18 mouse cellular contexts compared by ENCODE assay signal in genomic region chr13:64458181-64458580, GRCm38 (mm10). TPM values are rescaled to one million over a fixed set of nuclear protein-coding genes. Genes with fewer than 3 reads are reported as not detected.
DNase-seq lines count a peak whose midpoint lies in the region; ATAC-seq lines count a peak whose summit lies in the region.
"Had no signal": no experiment of that assay in that cellular context is flagged by ENCODE, and none has a peak within 500 bp of the region (broad histone marks: within the 10 kb centered on the region; RNA-seq: fewer than 3 reads in every experiment).

No protein-coding gene starts in this region.

- no peaks in the 10 kb centered on the region for H3K4me1 ChIP-seq in limb, embryonic 15.5 days
- H3K4me1 ChIP-seq in limb, embryonic 10.5 days = no peaks in the 10 kb centered on the region
- no peaks in the 10 kb centered on the region for H3K4me1 ChIP-seq in hindbrain, embryonic 12.5 days
- H3K4me1 ChIP-seq: forebrain, embryonic 15.5 days; heart, embryonic 13.5 days; stomach, embryonic 15.5 days had no signal

- no peak overlapping the region for H3K9ac ChIP-seq in limb, embryonic 15.5 days
- no peak overlapping the region for H3K9ac ChIP-seq in hindbrain, embryonic 12.5 days
- H3K9ac ChIP-seq: forebrain, embryonic 15.5 days; heart, embryonic 13.5 days; stomach, embryonic 15.5 days had no signal

- H3K4me3 ChIP-seq in limb, embryonic 15.5 days = no peak overlapping the region
- H3K4me3 ChIP-seq in limb, embryonic 10.5 days = no peak overlapping the region
- no peak overlapping the region for H3K4me3 ChIP-seq in hindbrain, embryonic 12.5 days
- H3K4me3 ChIP-seq: forebrain, embryonic 15.5 days; heart, embryonic 13.5 days; stomach, embryonic 15.5 days had no signal

- no peak overlapping the region for H3K27ac ChIP-seq in limb, embryonic 15.5 days
- H3K27ac ChIP-seq in limb, embryonic 10.5 days = no peak overlapping the region
- H3K27ac ChIP-seq in hindbrain, embryonic 12.5 days = no peak overlapping the region
- H3K27ac ChIP-seq: forebrain, embryonic 15.5 days; heart, embryonic 13.5 days; stomach, embryonic 15.5 days had no signal

- H3K9me3 ChIP-seq in limb, embryonic 15.5 days = no peaks in the 10 kb centered on the region
- no peaks in the 10 kb centered on the region for H3K9me3 ChIP-seq in limb, embryonic 10.5 days (replicated peaks)
- H3K9me3 ChIP-seq in hindbrain, embryonic 12.5 days (replicated peaks) = peaks cover 3% of the 10 kb centered on the region; the same call in 1 of the 2 replicates
- H3K9me3 ChIP-seq: forebrain, embryonic 15.5 days; stomach, embryonic 15.5 days had no signal

- no peak for DNase-seq in limb, embryonic 10.5 days (ENCODE audit: low spot score)
- DNase-seq in R1 (ENCODE audit: low read depth, low spot score) = peak; percentile 25
- DNase-seq in cerebellum, adult 9-10 months = peak; percentile 63
- peak; percentile 59 for DNase-seq in gonadal fat pad, adult 2 months (ENCODE audit: low read depth)
- no peak for DNase-seq in thymus, postnatal 0 days (ENCODE audit: low spot score)
- DNase-seq: gastrocnemius, postnatal 36 days; heart, postnatal 36 days; kidney, adult 8-10 months; kidney, postnatal 36 days; thymus, adult 2 months had no signal

- no peaks in the 10 kb centered on the region for H3K36me3 ChIP-seq in limb, embryonic 15.5 days
- no peaks in the 10 kb centered on the region for H3K36me3 ChIP-seq in limb, embryonic 10.5 days
- H3K36me3 ChIP-seq in hindbrain, embryonic 12.5 days = no peaks in the 10 kb centered on the region
- H3K36me3 ChIP-seq: forebrain, embryonic 15.5 days; heart, embryonic 13.5 days; stomach, embryonic 15.5 days had no signal

- no peaks in the 10 kb centered on the region for H3K27me3 ChIP-seq in limb, embryonic 15.5 days
- H3K27me3 ChIP-seq in limb, embryonic 10.5 days (ENCODE audit: low read depth, poor library complexity, severe bottlenecking) = no peaks in the 10 kb centered on the region
- H3K27me3 ChIP-seq in hindbrain, embryonic 12.5 days = no peaks in the 10 kb centered on the region
- H3K27me3 ChIP-seq: forebrain, embryonic 15.5 days; heart, embryonic 13.5 days; stomach, embryonic 15.5 days had no signal

- ATAC-seq in limb, embryonic 15.5 days (ENCODE audit: insufficient number of reproducible peaks, low FRiP score, low TSS enrichment, low read depth) = peak; percentile 55; the same call in 1 of the 2 replicates
- no peak for ATAC-seq in hindbrain, embryonic 12.5 days (ENCODE audit: low FRiP score)
- ATAC-seq: forebrain, embryonic 15.5 days had no signal

- H3K4me2 ChIP-seq in limb, embryonic 15.5 days = no peak overlapping the region
- H3K4me2 ChIP-seq in hindbrain, embryonic 12.5 days (replicated peaks) = no peak overlapping the region
- H3K4me2 ChIP-seq: forebrain, embryonic 15.5 days; heart, embryonic 13.5 days; stomach, embryonic 15.5 days had no signal

- 81% methylated on average over 14 of the region's 14 CpGs for WGBS in limb, embryonic 15.5 days
- WGBS in limb, embryonic 10.5 days = 93% methylated on average over 14 of the region's 14 CpGs
- 90% methylated on average over 14 of the region's 14 CpGs for WGBS in hindbrain, embryonic 12.5 days

RNA-seq across cellular contexts. Expression of gene Cdk20, which starts 26.1 kb away (rescaled TPM):
- 13.7 and 16.8 TPM in 2 replicates for polyA plus RNA-seq in limb, embryonic 15.5 days (2015; fragmentation: Nextera tagmentation; extraction: Ambion mirVana)
- 9.0 and 11.8 TPM in 2 replicates for polyA plus RNA-seq in limb, embryonic 10.5 days (2016; fragmentation: Nextera tagmentation; extraction: Ambion mirVana)
- 12.0 and 14.4 TPM in 2 replicates for polyA plus RNA-seq in gonadal fat pad, adult 2 months (2012; rRNA removed)
- 53.0 and 54.5 TPM in 2 replicates for polyA plus RNA-seq in thymus, postnatal 0 days (2015; fragmentation: Nextera tagmentation; extraction: Ambion mirVana)
- polyA plus RNA-seq in hindbrain, embryonic 12.5 days (2016; fragmentation: Nextera tagmentation; extraction: Ambion mirVana) = 10.7 and 12.7 TPM in 2 replicates

RNA-seq across cellular contexts. Expression of gene Fam240b, which starts 39.4 kb away (rescaled TPM):
- polyA plus RNA-seq in limb, embryonic 15.5 days (2015; fragmentation: Nextera tagmentation; extraction: Ambion mirVana) = not detected in 2 replicates
- polyA plus RNA-seq in limb, embryonic 10.5 days (2016; fragmentation: Nextera tagmentation; extraction: Ambion mirVana) = not detected in 2 replicates
- polyA plus RNA-seq in gonadal fat pad, adult 2 months (2012; rRNA removed) = not detected in 2 replicates
- polyA plus RNA-seq in thymus, postnatal 0 days (2015; fragmentation: Nextera tagmentation; extraction: Ambion mirVana) = not detected in 2 replicates
- not detected in 2 replicates for polyA plus RNA-seq in hindbrain, embryonic 12.5 days (2016; fragmentation: Nextera tagmentation; extraction: Ambion mirVana)
- polyA plus RNA-seq: forebrain, embryonic 15.5 days; heart, embryonic 13.5 days; liver, embryonic 16.5 days; neural tube, embryonic 11.5 days; spleen, adult 2 months; stomach, embryonic 15.5 days; thymus, adult 2 months had no signal

Comparison
In these comparisons a context has a peak if more than half of its experiments do, and no peak if none do; other contexts are left out.
1. DNase-seq: peak in R1 (single experiment), cerebellum, adult 9-10 months (single experiment) and gonadal fat pad, adult 2 months (single experiment); none in limb, embryonic 10.5 days (single experiment) and thymus, postnatal 0 days (single experiment).